Mouse (Mus musculus) frontal cortex, adult (tissue): Measurements from ENCODE around the gene Gm28372.
A peak's percentile ranks its signal among the peaks of the same experiment; 100 is the strongest.

Experiments
- ATAC-seq: cut with Nextera tagmentation; 2 replicates; pipeline ENCODE4 v1.9.2; 2017; ENCODE audit warnings: mild to moderate bottlenecking, moderate library complexity, mixed read lengths; ENCODE audit not compliant: low TSS enrichment

The Gm28372 gene

GRCm38 (mm10) chr2:130411558-130412495 lies 6.8 kb downstream of the Gm28372 start:
- peak; percentile 93 for ATAC-seq

- no peak for ATAC-seq
These were observed 7.7 kb downstream of the Gm28372 start for GRCm38 (mm10) chr2:130412775-130413174.

DNA sequence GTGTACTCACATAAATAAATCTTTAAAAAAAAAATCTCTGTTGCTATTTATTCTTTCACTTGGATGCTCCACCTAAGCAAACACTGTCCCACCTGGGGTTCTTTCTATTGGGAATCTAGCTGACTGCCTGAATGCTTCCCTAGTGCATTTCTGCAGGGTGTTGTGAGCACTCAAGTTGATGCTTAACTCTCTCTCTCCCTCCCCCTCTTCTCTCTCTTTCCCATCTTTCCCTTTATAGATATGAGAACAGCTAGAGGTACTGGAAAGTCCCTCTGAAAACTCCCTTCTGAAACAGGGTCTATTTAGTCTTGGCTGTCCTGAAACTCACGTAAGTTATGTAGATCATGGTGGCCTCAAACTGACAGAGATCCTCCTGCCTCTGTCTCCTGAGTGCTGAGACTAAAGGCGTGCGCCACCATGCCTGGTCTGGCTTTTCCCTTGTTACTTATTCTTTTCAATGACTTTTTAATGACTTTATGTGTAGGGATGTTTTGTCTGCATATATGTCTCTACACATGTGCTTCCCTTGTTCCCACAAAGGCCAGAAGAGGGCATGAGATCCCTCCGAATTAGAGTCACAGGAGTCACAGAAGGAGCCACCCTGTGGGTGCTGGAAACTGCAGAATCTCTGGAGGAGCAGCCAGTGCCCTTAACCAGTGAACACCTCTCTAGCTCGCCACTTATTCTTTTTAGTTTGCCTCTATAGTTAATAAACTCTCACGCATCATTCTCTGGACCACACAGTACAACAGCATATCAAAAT lies 9.2 kb downstream of the Gm28372 start:
- ATAC-seq, result no peak

- ATAC-seq, result no peak
These were observed 17.0 kb downstream of the Gm28372 start for GRCm38 (mm10) chr2:130421781-130422620.

- peak; percentile 64 for ATAC-seq
These were observed 18.5 kb downstream of the Gm28372 start for GRCm38 (mm10) chr2:130423397-130424125.

DNA sequence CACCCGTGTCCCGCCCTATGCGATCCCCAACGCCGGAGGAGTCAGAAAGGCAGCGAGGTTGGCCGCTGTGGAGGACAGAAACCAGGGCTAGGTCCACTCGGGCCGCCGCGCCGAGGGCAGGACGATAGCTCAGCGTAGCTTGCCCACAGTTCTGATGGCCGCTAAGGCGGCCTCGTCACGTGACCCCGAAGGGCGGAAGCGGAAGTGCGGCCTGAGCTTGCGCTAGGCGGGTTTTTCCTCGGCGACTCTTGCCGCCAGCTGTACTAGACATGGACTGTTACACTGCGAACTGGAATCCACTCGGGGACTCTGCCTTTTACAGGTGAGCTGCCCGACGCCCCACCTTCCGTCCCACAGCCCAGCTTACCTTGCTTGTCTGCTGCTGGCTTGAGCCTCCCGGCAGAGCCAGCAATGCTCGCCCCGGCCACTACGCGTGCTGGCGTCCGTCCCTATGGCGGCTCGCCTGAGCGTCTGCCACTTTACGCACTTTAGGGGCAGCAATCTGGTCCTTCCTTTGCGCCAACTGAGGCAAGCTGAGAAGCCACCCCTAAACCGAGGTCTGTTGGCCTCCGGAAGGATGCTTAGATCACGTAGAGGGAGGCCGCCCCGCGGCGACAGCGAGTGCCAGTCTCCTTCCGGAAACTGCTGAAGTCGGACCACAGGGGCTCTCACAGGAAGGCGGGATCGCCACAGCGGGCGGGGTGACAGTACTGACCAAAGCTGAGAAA lies 19.3 kb downstream of the Gm28372 start, which contains the start of the genes Vps16 and Pced1a:
TSS of gene Vps16 (plus strand) at position 214 of the 728 bp plus-strand sequence.
TSS of gene Pced1a (minus strand) at position 576 of the 728 bp plus-strand sequence.
- ATAC-seq, result peak; percentile 87

GRCm38 (mm10) chr2:130425112-130425511 lies 20.1 kb downstream of the Gm28372 start:
- no peak for ATAC-seq

GRCm38 (mm10) chr2:130429851-130430250 lies 24.8 kb downstream of the Gm28372 start:
- ATAC-seq, result no peak

- no peak for ATAC-seq
These were observed 25.4 kb downstream of the Gm28372 start for GRCm38 (mm10) chr2:130430484-130430883.

DNA sequence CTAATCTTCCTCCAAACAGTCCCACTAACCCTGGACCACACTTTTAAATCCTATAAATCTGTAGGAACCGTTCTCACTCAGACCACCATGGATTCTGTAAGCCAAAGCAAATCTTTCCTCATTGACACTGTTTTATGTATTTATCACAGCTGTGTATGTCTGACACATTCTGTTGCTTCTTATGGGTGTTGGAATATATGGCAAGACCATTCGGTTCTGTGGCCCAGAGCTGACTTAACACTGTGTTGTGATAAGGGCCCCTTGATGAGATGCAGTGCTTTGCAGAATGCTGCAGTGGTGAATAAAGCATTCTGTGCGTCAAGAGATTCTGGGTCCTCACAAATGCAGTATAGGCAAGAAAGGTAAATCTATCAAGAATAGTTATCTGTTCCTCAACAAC lies 27.1 kb downstream of the Gm28372 start:
- ATAC-seq, result no peak

DNA sequence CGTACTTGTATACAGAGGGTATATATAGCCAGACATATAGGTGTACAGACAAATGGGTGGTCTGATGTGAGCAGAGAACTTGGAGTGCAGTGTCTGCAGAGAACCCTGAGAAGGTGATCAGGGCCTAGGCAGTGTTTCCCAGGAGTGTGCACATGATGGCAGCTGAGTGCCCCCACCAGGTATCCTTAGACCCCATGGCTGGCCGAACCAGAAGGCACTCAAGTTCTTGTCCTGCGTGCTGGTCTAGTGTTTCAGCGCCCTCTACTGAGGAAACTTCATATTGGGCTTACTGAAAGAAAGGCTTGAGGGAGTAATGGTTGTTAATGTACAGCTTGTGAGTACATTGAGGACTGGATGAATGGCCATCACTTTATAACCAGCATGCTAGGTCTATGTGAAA lies 28.1 kb downstream of the Gm28372 start:
- ATAC-seq, result peak; percentile 73; the same call in 1 of the 2 replicates

GRCm38 (mm10) chr2:130436769-130437168 lies 31.7 kb downstream of the Gm28372 start:
- ATAC-seq, result no peak

DNA sequence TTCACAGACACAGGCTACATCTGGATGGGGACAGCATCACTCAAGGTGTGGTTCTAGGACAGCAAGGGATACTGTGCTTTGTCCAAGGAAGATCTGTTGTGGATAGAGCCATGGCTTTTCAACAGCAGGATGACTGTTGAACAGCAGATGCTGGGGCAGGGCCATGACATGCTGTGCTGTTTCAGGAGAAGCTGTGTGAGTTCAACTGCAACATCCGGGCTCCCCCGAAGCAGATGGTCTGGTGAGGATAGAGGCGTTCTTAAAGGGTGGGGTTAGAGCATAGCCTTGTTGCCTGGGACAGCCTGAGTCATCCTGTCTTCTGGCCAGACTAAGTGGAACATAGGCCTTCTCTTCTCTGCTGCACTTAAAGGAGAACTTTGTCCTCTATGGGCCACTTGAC lies 33.8 kb downstream of the Gm28372 start:
- no peak for ATAC-seq

DNA sequence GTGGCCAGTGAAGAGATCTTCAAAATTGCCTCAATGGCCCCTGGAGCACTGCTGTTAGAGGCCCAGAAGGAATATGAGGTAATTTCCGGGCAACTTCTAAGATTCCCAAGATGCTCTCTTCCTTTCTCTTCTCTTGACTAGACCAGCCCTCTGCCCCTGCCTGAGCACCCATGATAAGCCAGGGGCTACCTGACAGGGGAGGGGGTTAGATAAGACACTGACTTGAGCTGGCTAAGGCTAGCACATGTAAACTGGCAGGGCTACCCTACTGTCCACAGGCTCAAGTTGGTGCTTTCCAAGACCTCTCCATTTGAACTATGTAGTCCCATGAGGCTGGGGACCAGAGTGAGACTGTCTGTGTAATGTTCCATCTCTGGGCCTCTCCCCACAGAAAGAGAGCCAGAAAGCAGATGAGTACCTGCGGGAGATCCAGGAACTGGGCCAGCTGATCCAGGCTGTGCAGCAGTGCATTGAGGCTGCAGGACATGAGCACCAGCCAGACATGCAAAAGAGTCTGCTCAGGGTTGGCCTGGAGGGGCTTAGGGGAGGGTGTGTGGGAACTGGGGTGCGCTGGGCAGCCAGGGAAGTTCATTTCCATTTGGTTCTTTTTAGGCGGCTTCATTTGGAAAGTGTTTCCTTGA lies 34.9 kb downstream of the Gm28372 start:
- no peak for ATAC-seq

- no peak for ATAC-seq
These were observed 37.1 kb downstream of the Gm28372 start for GRCm38 (mm10) chr2:130442162-130442561.

DNA sequence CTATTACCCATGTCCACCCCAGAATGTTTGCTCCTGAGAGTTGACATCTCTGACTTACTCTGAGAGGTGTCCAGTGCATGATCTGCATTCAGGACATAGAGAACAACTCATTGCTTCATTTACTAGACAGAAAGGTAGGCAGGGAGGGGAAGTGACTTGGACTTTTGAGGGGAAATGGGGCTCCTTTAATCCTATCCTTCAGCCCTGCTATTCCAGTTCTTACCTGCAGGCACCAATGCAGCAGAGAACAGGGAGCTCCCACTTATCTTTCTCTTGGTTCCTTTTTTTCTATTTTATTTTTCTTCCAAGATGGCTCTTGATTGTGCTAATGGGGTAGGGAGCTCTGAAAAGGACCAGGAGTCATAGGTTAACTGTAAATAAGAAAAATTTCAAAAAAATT lies 43.4 kb downstream of the Gm28372 start:
- ATAC-seq, result no peak

- peak; percentile 14; the same call in 1 of the 2 replicates for ATAC-seq
These were observed 44.2 kb downstream of the Gm28372 start for GRCm38 (mm10) chr2:130449021-130449793.

GRCm38 (mm10) chr2:130449794-130450433 lies 44.9 kb downstream of the Gm28372 start, which contains the start of gene Ptpra:
Gene Ptpra (plus strand): TSS chr2:130450278.
- peak; percentile 93 for ATAC-seq
